Mouse (Mus musculus) mesoderm, embryonic 11.5 days (tissue): Measurements from ENCODE around the gene BC055324.

Source experiments
- DNase-seq: peaks from one replicate; pipeline ENCODE4 v3.0.0-alpha.2; 2012; ENCODE audit warnings: low read depth, low spot score

BC055324 gene

GRCm38 (mm10) chr1:163953396-163953795 lies 41.2 kb downstream of the BC055324 start:
- no peak for DNase-seq

DNA sequence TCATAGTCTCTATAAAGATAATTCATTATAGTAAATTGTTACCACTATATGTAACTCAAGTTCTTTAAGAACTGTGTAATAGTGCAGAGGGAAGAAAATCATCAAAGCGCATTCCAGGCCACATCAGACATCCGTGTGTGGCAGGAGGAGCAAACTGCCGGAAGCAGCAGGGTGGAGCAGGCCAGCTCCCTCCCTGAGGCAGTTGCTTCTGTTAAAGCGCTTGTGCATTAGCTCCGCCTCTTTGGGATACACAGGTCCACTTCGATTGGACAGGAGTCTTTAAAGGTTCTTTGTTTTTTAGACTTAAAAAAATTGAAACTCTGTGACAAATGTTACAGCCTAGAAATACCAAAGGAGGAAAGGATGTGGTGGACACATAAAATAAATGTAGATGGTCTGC lies 52.5 kb downstream of the BC055324 start:
- no peak for DNase-seq

DNA sequence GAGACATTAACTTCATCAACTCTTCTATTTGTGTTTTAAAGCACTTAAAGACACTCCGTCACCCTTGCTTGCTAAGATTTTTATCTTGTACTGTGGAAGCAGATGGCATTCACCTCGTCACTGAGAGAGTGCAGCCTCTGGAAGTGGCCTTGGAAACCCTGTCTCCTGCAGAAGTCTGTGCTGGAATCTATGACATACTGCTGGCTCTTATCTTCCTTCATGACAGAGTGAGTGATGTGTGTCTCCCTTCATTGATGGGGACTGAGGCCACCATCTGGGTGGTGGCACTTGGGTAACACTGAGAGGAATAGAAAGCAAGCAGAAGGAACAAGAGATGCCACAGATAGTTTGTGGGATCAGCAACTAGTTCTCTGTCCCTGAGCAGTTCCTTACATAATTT lies 60.0 kb downstream of the BC055324 start:
- DNase-seq: no peak

- no peak for DNase-seq
Measured at GRCm38 (mm10) chr1:163931801-163932200, 62.8 kb downstream of the BC055324 start.

- DNase-seq: peak; percentile 16
Measured at GRCm38 (mm10) chr1:163930458-163930794, 64.2 kb downstream of the BC055324 start.

- peak; percentile 93 for DNase-seq
Measured at GRCm38 (mm10) chr1:163929636-163930457, 64.7 kb downstream of the BC055324 start.

GRCm38 (mm10) chr1:163928846-163929245 lies 65.8 kb downstream of the BC055324 start, which contains the start of gene Scyl3:
TSS of gene Scyl3 (plus strand) at chr1:163929100.
- DNase-seq: no peak

DNA sequence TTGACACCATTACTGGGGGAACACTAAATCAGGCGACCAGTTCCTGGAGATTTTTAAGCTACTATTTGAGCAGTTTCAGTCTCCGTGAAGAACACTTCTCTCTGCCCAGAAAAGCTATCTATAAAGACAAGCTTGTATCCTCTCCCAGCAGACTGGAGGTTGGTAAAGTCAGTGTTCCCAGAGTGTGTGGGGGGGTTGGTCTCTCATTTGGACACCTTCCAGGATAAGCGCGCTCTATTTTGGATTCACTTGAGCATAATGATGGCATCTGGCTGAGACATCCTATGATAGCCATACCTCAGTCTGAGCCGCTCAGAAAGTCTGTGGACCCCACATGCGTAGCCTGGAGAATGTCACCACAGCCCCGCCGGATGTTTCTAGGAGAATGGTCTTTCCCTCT lies 70.5 kb downstream of the BC055324 start:
- no peak for DNase-seq

DNA sequence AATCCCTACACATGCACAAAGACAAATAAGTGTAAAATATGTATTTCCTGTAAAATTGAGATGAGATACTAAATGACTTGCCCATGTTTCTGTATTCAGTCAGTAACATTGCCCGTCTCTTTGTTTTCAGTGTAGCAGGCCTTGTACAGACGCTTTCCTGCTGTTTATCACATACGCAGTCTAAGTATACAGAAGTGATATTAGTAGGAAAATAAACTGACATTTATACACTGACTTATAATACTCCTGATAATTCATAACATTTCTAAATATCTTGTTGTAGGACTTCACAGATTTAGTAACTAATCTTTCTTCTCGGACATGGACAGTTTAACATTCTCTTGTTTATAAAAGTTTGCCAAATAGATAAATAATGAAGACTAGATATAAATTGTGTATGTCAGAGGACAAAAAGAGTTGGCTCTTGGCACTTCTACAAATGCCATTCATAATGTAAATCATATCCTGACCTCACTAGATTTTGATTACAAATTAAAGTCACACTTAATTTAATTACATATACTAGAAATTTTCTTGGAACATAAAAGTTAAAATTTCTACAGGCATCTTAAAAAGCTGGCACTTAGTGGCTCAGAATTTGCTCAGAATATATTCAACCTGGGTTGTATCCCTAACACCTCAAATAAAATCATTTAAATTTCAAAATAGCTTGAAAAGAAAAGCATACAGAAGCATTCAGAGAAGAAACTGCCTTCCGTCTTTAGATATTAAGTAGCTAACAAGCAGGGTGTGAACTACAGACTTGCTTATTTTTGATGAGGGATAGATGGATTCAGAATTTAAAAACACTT lies 77.0 kb downstream of the BC055324 start:
- no peak for DNase-seq

GRCm38 (mm10) chr1:163911981-163912380 lies 82.6 kb downstream of the BC055324 start:
- DNase-seq: no peak

GRCm38 (mm10) chr1:163910785-163911184 lies 83.8 kb downstream of the BC055324 start:
- DNase-seq: no peak

DNA sequence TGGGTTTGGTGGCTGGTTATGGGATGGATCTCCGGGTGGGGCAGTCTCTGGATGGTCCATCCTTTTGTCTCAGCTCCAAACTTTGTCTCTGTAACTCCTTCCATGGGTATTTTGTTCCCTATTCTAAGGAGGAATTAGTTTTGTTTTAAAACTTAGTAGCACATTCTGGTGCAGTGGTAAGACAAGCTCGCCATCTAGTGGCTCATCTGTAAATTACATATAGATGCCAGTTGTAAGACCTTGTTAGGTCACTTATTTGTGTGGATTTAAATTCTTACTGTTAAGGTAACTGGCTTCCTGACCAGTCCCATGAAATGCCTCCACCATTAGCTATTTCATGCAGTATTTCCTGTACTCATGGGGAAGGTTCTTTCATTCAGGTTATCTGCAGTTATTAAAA lies 84.3 kb downstream of the BC055324 start:
- peak; percentile 79 for DNase-seq

DNA sequence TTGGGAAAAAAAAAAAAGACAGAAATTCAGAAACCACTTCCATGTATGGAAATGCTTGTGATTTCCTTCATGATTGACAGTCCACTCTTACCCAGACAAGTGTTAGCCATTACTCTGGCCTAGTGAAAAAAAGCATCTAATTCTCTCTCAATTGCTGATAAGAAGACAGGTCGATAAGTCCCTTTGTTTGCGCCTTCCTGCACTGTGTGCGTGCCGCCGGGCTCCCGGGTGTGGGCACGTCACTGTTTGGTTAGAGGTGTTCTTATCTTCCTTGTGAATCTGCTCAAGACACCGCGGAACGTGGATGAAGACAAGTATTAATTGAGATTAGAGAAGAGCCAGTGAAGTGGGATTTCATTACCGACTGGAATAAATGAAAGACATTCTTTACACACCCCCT lies 86.2 kb downstream of the BC055324 start:
- DNase-seq: no peak

DNA sequence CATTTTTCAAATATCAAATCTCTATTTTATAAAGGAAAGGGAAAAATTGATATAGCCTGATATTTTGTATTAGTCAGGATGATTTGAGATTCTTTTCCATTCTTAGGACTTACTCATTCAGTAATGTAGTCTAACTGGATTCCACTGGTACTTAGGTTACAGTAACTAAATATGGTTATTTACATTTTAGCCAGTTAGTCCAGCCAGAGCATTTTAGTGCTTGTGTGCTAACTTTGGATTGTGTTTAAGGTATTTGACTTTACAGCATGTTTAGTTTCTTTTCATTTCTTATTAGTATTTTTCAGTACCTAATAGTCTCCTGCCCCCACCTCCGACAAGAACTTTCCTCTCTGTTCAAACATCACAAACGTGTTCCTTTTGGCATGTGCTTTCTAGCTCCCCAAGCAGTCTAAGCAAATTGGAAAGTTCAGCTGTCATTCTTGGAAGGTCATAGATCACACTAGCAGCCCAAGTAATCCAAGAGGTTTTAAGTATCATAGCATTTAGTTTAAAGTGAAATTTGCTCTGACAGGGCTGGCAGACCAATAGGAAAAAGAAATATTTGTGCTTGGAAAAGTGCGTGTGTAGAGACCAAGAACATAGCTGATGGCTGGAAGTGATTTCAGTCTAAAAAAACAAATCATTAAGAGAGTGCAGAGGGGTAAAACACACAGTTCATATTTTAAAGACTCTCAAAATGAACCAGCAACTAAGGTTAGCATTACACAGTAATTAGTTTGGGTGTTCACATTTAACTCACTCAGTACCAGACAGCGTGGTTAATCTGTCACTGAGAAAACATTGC lies 87.4 kb downstream of the BC055324 start:
- peak; percentile 15 for DNase-seq

GRCm38 (mm10) chr1:163903411-163903810 lies 91.2 kb downstream of the BC055324 start:
- DNase-seq: no peak

DNA sequence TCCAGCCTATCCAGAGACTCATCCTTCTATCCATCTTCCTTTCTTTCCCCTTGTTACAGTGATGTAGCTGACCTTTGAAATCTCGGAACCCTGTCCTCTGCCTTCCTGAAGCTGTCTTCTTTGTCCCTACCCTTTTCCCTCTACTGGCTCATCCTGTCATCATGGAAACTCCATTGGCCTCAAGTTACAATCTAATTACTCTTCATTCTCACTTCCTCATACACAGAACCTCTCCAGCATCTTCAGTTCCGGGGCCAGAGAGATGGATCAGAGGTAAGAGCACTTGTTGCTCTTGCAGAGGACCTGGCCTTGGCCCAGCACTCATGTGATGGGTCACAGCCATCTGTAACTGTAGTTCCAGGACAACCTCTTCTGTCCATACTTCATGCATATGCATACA lies 94.4 kb downstream of the BC055324 start:
- DNase-seq: no peak

DNA sequence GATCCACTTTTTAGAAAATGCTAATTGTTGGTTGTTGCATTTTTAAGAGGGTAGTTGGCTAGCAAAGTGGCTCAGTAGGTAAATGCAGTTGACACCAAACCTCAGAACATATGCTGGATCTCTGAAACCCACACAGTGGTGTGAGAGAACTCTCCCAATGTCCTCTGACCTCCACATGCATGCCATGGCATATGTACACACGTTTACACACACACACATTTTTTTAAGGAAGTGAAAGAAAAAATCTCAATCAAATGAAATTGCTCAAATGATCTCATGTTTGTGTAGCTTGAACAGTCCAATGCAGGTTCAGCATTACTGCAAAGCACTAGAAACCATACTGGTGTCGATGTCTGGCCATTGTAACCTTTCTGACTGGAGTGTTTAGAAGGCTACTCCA lies 95.0 kb downstream of the BC055324 start:
- no peak for DNase-seq

GRCm38 (mm10) chr1:163898291-163898764 lies 96.3 kb downstream of the BC055324 start:
- DNase-seq: peak; percentile 52
